Mouse (Mus musculus) brain, embryonic 14.5 days (tissue): ENCODE results near the gene Kdelc2.

Experiments
- CTCF ChIP-seq: fragments of 200-500 bp; IDR thresholded peaks from 2 replicates; pipeline ENCODE4 v1.5.1; 2012; ENCODE audit warnings: inconsistent platforms, mild to moderate bottlenecking, moderate library complexity, borderline replicate concordance; ENCODE audit not compliant: insufficient read depth, insufficient read length; ENCODE audit errors: extremely low read depth
- POLR2A ChIP-seq: fragments of 200-500 bp; IDR thresholded peaks from 2 replicates; pipeline ENCODE4 v1.6.1; 2012; ENCODE audit warnings: mild to moderate bottlenecking, inconsistent platforms, borderline replicate concordance; ENCODE audit not compliant: poor library complexity, insufficient read depth, insufficient read length, severe bottlenecking; ENCODE audit errors: extremely low read depth

DNA sequence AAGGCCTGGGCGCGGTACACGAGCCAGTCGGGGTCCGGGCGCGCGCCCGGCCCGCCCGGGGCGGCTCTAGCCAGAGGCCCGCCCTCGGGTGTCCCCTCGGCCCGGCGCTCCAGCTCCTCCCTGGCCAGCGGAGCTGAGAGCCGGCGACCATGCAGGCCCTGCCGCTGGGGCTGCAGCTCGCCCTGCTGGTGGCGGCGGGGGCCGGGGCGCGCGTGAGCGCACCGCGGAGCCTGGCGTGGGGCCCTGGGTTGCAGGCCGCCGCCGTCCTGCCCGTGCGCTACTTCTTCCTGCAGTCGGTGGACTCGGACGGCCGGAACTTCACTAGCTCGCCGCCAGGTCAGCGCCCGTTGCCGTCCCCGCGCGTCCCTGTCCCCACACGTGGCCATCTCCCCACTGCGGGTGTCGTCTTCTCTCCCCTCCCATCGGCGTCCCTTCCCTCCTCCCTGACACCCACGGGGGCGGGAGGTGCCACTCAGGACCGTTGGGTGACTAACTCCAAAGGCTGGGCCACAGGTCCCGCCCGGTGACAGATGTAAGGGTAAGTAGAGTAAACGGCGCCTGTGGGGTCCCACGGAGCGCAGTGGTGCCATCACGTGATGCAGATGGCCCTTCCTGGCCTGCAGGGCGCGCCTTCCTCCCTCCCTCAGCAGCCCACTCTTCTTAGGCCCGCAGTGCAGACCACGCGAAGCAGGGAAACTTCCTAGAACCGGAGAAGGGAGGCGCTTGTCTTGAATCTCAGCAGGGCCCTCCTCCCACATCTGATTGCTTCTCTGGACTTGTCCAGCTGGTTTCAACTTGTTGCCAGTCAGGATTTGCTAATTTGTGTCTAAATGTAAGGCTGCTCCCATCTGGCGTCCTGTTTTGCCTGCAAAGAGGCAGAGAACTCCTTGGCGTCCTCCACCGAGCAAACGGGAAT, at the start of gene Kdelc2:
- TF ChIP-seq POLR2A (0 out of 2 replicates have a peak, but pooled peaks have one; percentile 20), CTCF (no peak)
